Mouse (Mus musculus): ENCODE measurements around the gene Rasgrp1.

- TF ChIP-seq POLR2A (IDR thresholded peaks at IDR 0.05; ENCODE audit: insufficient read depth, low read depth, low read length) (no peak), CTCF (IDR thresholded peaks at IDR 0.05) (no peak)
Measured at GRCm38 (mm10) chr2:117350138-117350537, 7.3 kb upstream of the Rasgrp1 start.
